Mouse (Mus musculus) cerebellum, adult 9-11 months (tissue): ENCODE measurements around the gene Olfr1152.

Experiments
- DNase-seq: peaks from one replicate; pipeline ENCODE4 v3.0.0; 2022

Olfr1152 gene

GRCm38 (mm10) chr2:87866192-87866591, at the start of gene Olfr1152:
Gene Olfr1152, plus strand, starts transcription at chr2:87866492.
- DNase-seq: no peak

GRCm38 (mm10) chr2:87830233-87830632, 36.1 kb upstream of the Olfr1152 start, which contains the start of gene Olfr1148:
Gene Olfr1148, plus strand, starts transcription at chr2:87830533.
- no peak for DNase-seq

GRCm38 (mm10) chr2:87843693-87844092, 22.6 kb upstream of the Olfr1152 start, which contains the start of gene Olfr1150-ps1:
Gene Olfr1150-ps1, plus strand, starts transcription at chr2:87843993.
- DNase-seq: no peak

GRCm38 (mm10) chr2:87855562-87855961, 10.7 kb upstream of the Olfr1152 start, which contains the start of gene Olfr1151:
Gene Olfr1151, plus strand, starts transcription at chr2:87855862.
- DNase-seq: no peak

GRCm38 (mm10) chr2:87894662-87895061, 28.4 kb downstream of the Olfr1152 start, which contains the start of gene Olfr1153:
Gene Olfr1153, plus strand, starts transcription at chr2:87894962.
- DNase-seq: no peak

GRCm38 (mm10) chr2:87905066-87905465, 38.8 kb downstream of the Olfr1152 start, which contains the start of gene Olfr1154:
Gene Olfr1154, minus strand, starts transcription at chr2:87905166.
- DNase-seq: no peak
